Comparison of ENCODE assay signal across 8 mouse cellular contexts in the genomic region with DNA sequence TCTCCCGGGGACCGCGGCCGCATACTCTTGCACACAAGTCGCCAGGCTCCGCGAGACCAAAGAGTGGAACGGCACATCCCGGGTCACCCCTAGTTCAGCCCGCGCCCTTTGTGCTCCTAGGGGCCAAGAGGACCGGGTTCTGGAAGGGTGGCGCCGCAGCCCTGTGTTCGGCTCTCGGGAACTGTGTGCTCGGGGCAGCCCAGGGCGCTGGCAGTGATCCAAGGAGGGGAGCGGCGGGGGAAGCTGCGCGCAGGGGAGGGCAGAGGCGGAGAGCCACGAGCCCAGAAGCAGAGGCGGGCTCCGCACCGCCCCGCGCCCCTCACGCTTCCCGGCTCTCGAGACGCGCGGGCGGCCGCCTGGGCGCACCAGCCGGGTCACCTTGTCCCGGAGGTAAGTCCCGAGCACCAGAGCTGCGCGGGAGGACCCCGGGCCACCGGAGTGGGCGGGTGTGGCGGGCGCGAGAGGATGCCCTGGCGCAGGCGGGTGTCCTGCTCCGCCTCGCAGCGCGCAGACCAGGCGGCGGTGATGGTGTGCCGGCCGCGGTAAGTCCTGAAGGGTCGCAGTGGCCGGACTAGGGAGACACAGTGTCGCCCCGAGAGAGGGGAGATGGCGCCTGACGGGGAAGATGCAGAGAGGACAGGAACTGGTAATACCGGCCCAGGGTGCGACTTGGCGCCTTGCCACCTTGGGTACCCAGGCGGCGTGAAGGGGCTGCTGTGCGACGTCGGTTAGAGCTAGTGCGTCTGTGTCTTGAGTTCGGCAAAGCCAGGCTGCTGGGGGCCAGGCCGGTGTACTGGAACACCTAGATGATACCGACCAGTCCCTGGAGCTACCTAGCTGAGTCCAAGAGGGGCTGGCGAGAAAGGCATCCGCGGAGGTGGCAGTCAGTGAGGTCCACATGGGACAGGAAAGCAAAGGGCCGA. TPM values are rescaled to one million over a fixed set of nuclear protein-coding genes. Genes with fewer than 3 reads are reported as not detected.
DNase-seq lines count a peak whose midpoint lies in the region; ATAC-seq and TF ChIP-seq lines count a peak whose summit lies in the region.

TSS of gene C530025M09Rik (minus strand) at position 678 of the 923 bp plus-strand sequence.

- peak; percentile 70 for ATAC-seq in heart, embryonic 15.5 days (replicated peaks; ENCODE audit: insufficient number of reproducible peaks, insufficient read depth, low FRiP score, low read depth)
- peak; percentile 91 for ATAC-seq in midbrain, embryonic 11.5 days (ENCODE audit: low FRiP score)
- peak; percentile 78 for ATAC-seq in stomach, embryonic 16.5 days (ENCODE audit: insufficient read depth, low FRiP score)

- H3K4me3 ChIP-seq in ES-Bruce4 (ENCODE audit: low read depth, low read length) = peak within 1 kb of the TSS; percentile 76
- H3K4me3 ChIP-seq in embryonic facial prominence, embryonic 10.5 days = peak within 1 kb of the TSS; percentile 72
- H3K4me3 ChIP-seq in heart, embryonic 15.5 days = peak within 1 kb of the TSS; percentile 60
- peak within 1 kb of the TSS; percentile 58 for H3K4me3 ChIP-seq in midbrain, embryonic 11.5 days (ENCODE audit: low read depth, low read length)
- peak within 1 kb of the TSS; percentile 57 for H3K4me3 ChIP-seq in stomach, embryonic 16.5 days (replicated peaks; ENCODE audit: low read length)
- no peak within 1 kb of the TSS for H3K4me3 ChIP-seq in thymus, adult 2 months (ENCODE audit: control insufficient read depth, insufficient read depth, low read length)

- peak within 1 kb of the TSS; percentile 70 for H3K9ac ChIP-seq in ES-Bruce4 (ENCODE audit: low read depth, poor library complexity, severe bottlenecking)
- peak within 1 kb of the TSS; percentile 49 for H3K9ac ChIP-seq in heart, embryonic 15.5 days
- H3K9ac ChIP-seq in midbrain, embryonic 11.5 days (ENCODE audit: low read length) = peak within 1 kb of the TSS; percentile 52
- peak within 1 kb of the TSS; percentile 63 for H3K9ac ChIP-seq in stomach, embryonic 16.5 days (ENCODE audit: low read length)

- no peaks in the 10 kb centered on the region for H3K9me3 ChIP-seq in ES-Bruce4 (replicated peaks; ENCODE audit: control insufficient read depth, insufficient read depth, low read length, poor library complexity, severe bottlenecking)
- no peaks in the 10 kb centered on the region for H3K9me3 ChIP-seq in embryonic facial prominence, embryonic 10.5 days
- no peaks in the 10 kb centered on the region for H3K9me3 ChIP-seq in heart, embryonic 15.5 days (replicated peaks)
- H3K9me3 ChIP-seq in midbrain, embryonic 11.5 days (ENCODE audit: control insufficient read depth, low read length) = no peaks in the 10 kb centered on the region
- no peaks in the 10 kb centered on the region for H3K9me3 ChIP-seq in stomach, embryonic 16.5 days (replicated peaks; ENCODE audit: control insufficient read depth, low read length)

- TF ChIP-seq POLR2A in ES-Bruce4 (IDR thresholded peaks at IDR 0.05; ENCODE audit: insufficient read depth, low read length) = no peak
- no peak for TF ChIP-seq POLR2A in thymus, adult 2 months (IDR thresholded peaks at IDR 0.05; ENCODE audit: control insufficient read depth, extremely low read depth, insufficient read depth, low read length, poor library complexity)

- no peak within 1 kb of the TSS for H3K27ac ChIP-seq in ES-Bruce4 (ENCODE audit: insufficient read depth, low read length)
- H3K27ac ChIP-seq in embryonic facial prominence, embryonic 10.5 days (replicated peaks) = peak within 1 kb of the TSS; percentile 76
- no peak within 1 kb of the TSS for H3K27ac ChIP-seq in heart, embryonic 15.5 days
- H3K27ac ChIP-seq in midbrain, embryonic 11.5 days (ENCODE audit: low read depth, low read length) = no peak within 1 kb of the TSS
- H3K27ac ChIP-seq in stomach, embryonic 16.5 days (ENCODE audit: low read length) = no peak within 1 kb of the TSS
- H3K27ac ChIP-seq in thymus, adult 2 months (ENCODE audit: control insufficient read depth, insufficient read depth, low read length) = no peak within 1 kb of the TSS

- under 1% methylated on average over 82 of the region's 82 CpGs for WGBS in embryonic facial prominence, embryonic 10.5 days
- WGBS in heart, embryonic 15.5 days = under 1% methylated on average over 78 of the region's 82 CpGs
- WGBS in midbrain, embryonic 11.5 days = under 1% methylated on average over 80 of the region's 82 CpGs
- WGBS in stomach, embryonic 16.5 days = under 1% methylated on average over 81 of the region's 82 CpGs
- 5% methylated on average over 81 of the region's 82 CpGs for WGBS in thymus, adult 2 months

- no peak for TF ChIP-seq CTCF in ES-Bruce4 (IDR thresholded peaks at IDR 0.05; ENCODE audit: low read depth, low read length)
- TF ChIP-seq CTCF in thymus, adult 2 months (IDR thresholded peaks at IDR 0.05; ENCODE audit: borderline replicate concordance, control insufficient read depth, extremely low read depth, insufficient read depth, low read length, poor library complexity) = no peak

- H3K4me1 ChIP-seq in ES-Bruce4 (ENCODE audit: control insufficient read depth, insufficient read depth, low read length) = no peaks in the 10 kb centered on the region
- H3K4me1 ChIP-seq in embryonic facial prominence, embryonic 10.5 days = peaks cover 25% of the 10 kb centered on the region
- H3K4me1 ChIP-seq in heart, embryonic 15.5 days (replicated peaks) = peaks cover 20% of the 10 kb centered on the region
- H3K4me1 ChIP-seq in midbrain, embryonic 11.5 days (ENCODE audit: control insufficient read depth, insufficient read depth, low read length) = no peaks in the 10 kb centered on the region
- peaks cover 14% of the 10 kb centered on the region for H3K4me1 ChIP-seq in stomach, embryonic 16.5 days (ENCODE audit: control insufficient read depth, insufficient read depth, low read length)
- no peaks in the 10 kb centered on the region for H3K4me1 ChIP-seq in thymus, adult 2 months (replicated peaks; ENCODE audit: control insufficient read depth, insufficient read depth, low read length)

- TF ChIP-seq EP300 in ES-Bruce4 (IDR thresholded peaks at IDR 0.05; ENCODE audit: insufficient read depth, low read depth, low read length) = no peak

- peak within 1 kb of the TSS; percentile 97 for H3K4me2 ChIP-seq in heart, embryonic 15.5 days
- H3K4me2 ChIP-seq in midbrain, embryonic 11.5 days = peak within 1 kb of the TSS; percentile 96
- peak within 1 kb of the TSS; percentile 91 for H3K4me2 ChIP-seq in stomach, embryonic 16.5 days (ENCODE audit: low read depth, low read length)

- DNase-seq in adrenal gland, adult 2 months = peak; percentile 39
- peak; percentile 75 for DNase-seq in embryonic facial prominence, embryonic 10.5 days (ENCODE audit: low spot score)
- DNase-seq in layer of hippocampus, postnatal 25 days (ENCODE audit: extremely low spot score in 1 of 2, low spot score in 1 of 2) = peak; percentile 53 to 57
- DNase-seq in midbrain, embryonic 11.5 days (ENCODE audit: low spot score, missing footprints) = peak; percentile 96
- DNase-seq in thymus, adult 2 months = no peak

- peaks cover 4% of the 10 kb centered on the region; the same call in 1 of the 2 replicates for H3K27me3 ChIP-seq in ES-Bruce4 (ENCODE audit: control insufficient read depth, insufficient read depth, low read length, poor library complexity, severe bottlenecking)
- peaks cover 65% of the 10 kb centered on the region for H3K27me3 ChIP-seq in embryonic facial prominence, embryonic 10.5 days (replicated peaks; ENCODE audit: low read depth, poor library complexity, severe bottlenecking)
- peaks cover 46% of the 10 kb centered on the region for H3K27me3 ChIP-seq in heart, embryonic 15.5 days
- peaks cover 32% of the 10 kb centered on the region for H3K27me3 ChIP-seq in midbrain, embryonic 11.5 days (ENCODE audit: control insufficient read depth, insufficient read depth, low read length)
- peaks cover 37% of the 10 kb centered on the region for H3K27me3 ChIP-seq in stomach, embryonic 16.5 days (ENCODE audit: control insufficient read depth, insufficient read depth, low read length)
- H3K27me3 ChIP-seq in thymus, adult 2 months (ENCODE audit: control insufficient read depth, insufficient read depth, low read length) = peaks cover 2% of the 10 kb centered on the region; the same call in 1 of the 2 replicates

- H3K36me3 ChIP-seq in ES-Bruce4 (ENCODE audit: control insufficient read depth, insufficient read depth, low read length, poor library complexity, severe bottlenecking) = no peaks in the 10 kb centered on the region
- H3K36me3 ChIP-seq in embryonic facial prominence, embryonic 10.5 days (replicated peaks) = no peaks in the 10 kb centered on the region
- no peaks in the 10 kb centered on the region for H3K36me3 ChIP-seq in heart, embryonic 15.5 days
- H3K36me3 ChIP-seq in midbrain, embryonic 11.5 days (ENCODE audit: control insufficient read depth, insufficient read depth, low read length) = no peaks in the 10 kb centered on the region
- no peaks in the 10 kb centered on the region for H3K36me3 ChIP-seq in stomach, embryonic 16.5 days (ENCODE audit: control insufficient read depth, insufficient read depth, low read length)
- no peaks in the 10 kb centered on the region for H3K36me3 ChIP-seq in thymus, adult 2 months (ENCODE audit: control insufficient read depth, insufficient read depth, low read length)

RNA-seq across cellular contexts. Expression of gene C530025M09Rik, which starts in this region (rescaled TPM):
- polyA plus RNA-seq in ES-Bruce4 (2011; ENCODE audit: insufficient read depth, insufficient read length, low read depth, missing spikeins) = not detected in 2 replicates
- not detected for total RNA-seq in adrenal gland, adult 2 months (2021)
- not detected in 2 replicates for polyA plus RNA-seq in adrenal gland, adult 2 months (2012; rRNA removed)
- not detected in 2 replicates for polyA plus RNA-seq in embryonic facial prominence, embryonic 10.5 days (2016; fragmentation: Nextera tagmentation; extraction: Ambion mirVana)
- polyA plus RNA-seq in heart, embryonic 15.5 days (2015; fragmentation: Nextera tagmentation; extraction: Ambion mirVana) = not detected in 2 replicates
- under 1 TPM; 0.42 to 0.56 TPM for total RNA-seq in layer of hippocampus, postnatal 25 days (2021)
- 0.33 TPM in 1 of 2 replicates, not detected in the other for polyA plus RNA-seq in midbrain, embryonic 11.5 days (2014; fragmentation: Nextera tagmentation; extraction: Ambion mirVana)
- not detected in 2 replicates for polyA plus RNA-seq in stomach, embryonic 16.5 days (2015; fragmentation: Nextera tagmentation; extraction: Ambion mirVana)
- not detected in 2 replicates for polyA plus RNA-seq in thymus, adult 2 months (2012; rRNA removed)

Comparison
In these comparisons a context has a peak if more than half of its experiments do, and no peak if none do; other contexts are left out.
1. Peak in DNase-seq in adrenal gland, adult 2 months; RNA of the gene not detected or under 1 TPM.
2. Peak in DNase-seq, H3K4me3 ChIP-seq and H3K27ac ChIP-seq in embryonic facial prominence, embryonic 10.5 days; RNA of the gene not detected or under 1 TPM.
3. Peak in ATAC-seq, H3K4me3 ChIP-seq, H3K9ac ChIP-seq and H3K4me2 ChIP-seq in heart, embryonic 15.5 days; RNA of the gene not detected or under 1 TPM.
4. Peak in DNase-seq in layer of hippocampus, postnatal 25 days; RNA of the gene not detected or under 1 TPM.
5. Peak in DNase-seq, ATAC-seq, H3K4me3 ChIP-seq, H3K9ac ChIP-seq and H3K4me2 ChIP-seq in midbrain, embryonic 11.5 days; RNA of the gene not detected or under 1 TPM.
6. Peak in ATAC-seq, H3K4me3 ChIP-seq, H3K9ac ChIP-seq and H3K4me2 ChIP-seq in stomach, embryonic 16.5 days; RNA of the gene not detected or under 1 TPM.